Mouse (Mus musculus) MEL (cell line): ENCODE results near the gene Prpsap1.

Source experiments
- CTCF ChIP-seq, 3 experiments: IDR thresholded peaks in 2 of 3; conservative IDR thresholded peaks in 1 of 3; 2 replicates each; pipeline ENCODE4 v1.5.1; 2011 to 2012; ENCODE audit warnings: low read length in 3 of 3, low read depth in 2 of 3, mild to moderate bottlenecking in 2 of 3, improper control_type of control experiment in 1 of 3, inconsistent platforms in 1 of 3, mixed read lengths in 1 of 3, moderate library complexity in 1 of 3; ENCODE audit not compliant: control insufficient read depth in 1 of 3, insufficient read depth in 1 of 3, poor library complexity in 1 of 3, severe bottlenecking in 1 of 3
- EP300 ChIP-seq, 2 experiments: IDR thresholded peaks; 2 replicates each; pipeline ENCODE4 v1.6.1; 2011; ENCODE audit warnings: improper control_type of control experiment in 2 of 2, low read length in 2 of 2, low read depth in 1 of 2, mild to moderate bottlenecking in 1 of 2
- MAX ChIP-seq: IDR thresholded peaks from 2 replicates; pipeline ENCODE4 v1.6.1; 2011; ENCODE audit warnings: low read length, improper control_type of control experiment
- POLR2A ChIP-seq, 2 experiments: IDR thresholded peaks; 2 replicates each; pipeline ENCODE4 v1.6.1; 2011 to 2012; ENCODE audit warnings: low read length in 2 of 2, mild to moderate bottlenecking in 2 of 2, control low read depth in 1 of 2, improper control_type of control experiment in 1 of 2, low read depth in 1 of 2, moderate library complexity in 1 of 2; ENCODE audit not compliant: control insufficient read depth in 1 of 2, insufficient read depth in 1 of 2, poor library complexity in 1 of 2
- POLR2AphosphoS5 ChIP-seq: IDR thresholded peaks from 2 replicates; pipeline ENCODE4 v1.6.1; 2012; ENCODE audit warnings: low read depth, borderline replicate concordance, mild to moderate bottlenecking, inconsistent platforms, low read length, moderate library complexity, mixed read lengths
- SMC3 ChIP-seq: IDR thresholded peaks from 2 replicates; pipeline ENCODE4 v1.6.1; 2011; ENCODE audit warnings: low read depth, low read length, improper control_type of control experiment

DNA sequence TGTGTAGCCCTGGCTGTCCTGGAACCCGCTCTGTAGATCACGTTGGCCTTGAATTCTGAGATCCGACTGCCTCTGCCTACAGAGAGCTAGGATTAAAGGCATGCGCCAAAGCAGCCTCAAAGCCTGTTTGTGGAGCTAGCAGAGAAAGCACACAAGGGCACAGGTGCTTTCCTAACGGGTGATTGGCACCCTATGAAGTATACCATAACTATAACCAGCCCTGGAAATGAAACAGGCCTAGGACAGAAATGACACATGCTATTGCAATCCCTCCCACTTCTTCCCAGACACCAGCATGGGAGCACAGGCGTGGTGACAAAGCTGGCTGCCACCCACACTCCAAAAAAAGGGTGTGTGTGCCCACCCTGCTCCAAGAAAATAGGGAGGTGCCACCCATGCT, 19.0 kb upstream of the Prpsap1 start:
- TF ChIP-seq CTCF (IDR thresholded peaks at IDR 0.05 in 2 of 3, conservative IDR thresholded peaks at IDR 0.05 in 1 of 3; ENCODE audit: control insufficient read depth in 1 of 3, insufficient read depth in 1 of 3, low read depth in 2 of 3, low read length in 3 of 3, poor library complexity in 1 of 3, severe bottlenecking in 1 of 3) (no peak), MAX (no peak), SMC3 (no peak), EP300 (IDR thresholded peaks at IDR 0.05; ENCODE audit: low read depth in 1 of 2, low read length in 2 of 2) (no peak), POLR2AphosphoS5 (no peak), POLR2A (IDR thresholded peaks at IDR 0.05; ENCODE audit: control insufficient read depth in 1 of 2, insufficient read depth in 1 of 2, low read depth in 1 of 2, low read length in 2 of 2, poor library complexity in 1 of 2) (no peak)
